Mouse (Mus musculus): ENCODE results near the gene Wdr49. TPM values are rescaled to one million over a fixed set of nuclear protein-coding genes. Genes with fewer than 3 reads are reported as not detected.
"Not testable (repeated sequence)": the region's sequence is repeated elsewhere in the genome, so short reads cannot be mapped to it uniquely, and the experiment has no call there.

Wdr49 gene
- total RNA-seq, 2 experiments from 2014 or later: not detected

DNA sequence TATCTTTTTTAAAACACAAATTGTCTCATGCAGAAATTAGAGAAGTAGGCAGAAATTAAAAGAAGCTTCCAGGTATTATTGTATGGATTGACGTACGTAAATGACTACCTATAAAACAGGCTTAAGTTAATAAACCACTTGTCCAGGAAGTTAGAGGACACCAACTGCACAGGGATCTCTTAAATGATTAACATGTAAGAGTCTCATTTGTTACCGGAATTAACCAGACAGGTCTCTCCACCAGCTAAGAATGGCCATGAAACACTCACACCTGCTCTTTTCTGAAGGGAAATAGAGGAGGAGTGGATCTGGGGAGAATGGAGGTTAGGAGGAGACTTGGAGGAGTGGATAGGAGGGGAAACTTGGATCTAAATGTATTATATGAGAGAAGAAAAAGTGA lies 176.4 kb downstream of the Wdr49 start:
- no peak for DNase-seq
- intact Hi-C loops (cut with DNase I; ENCODE audit: low total_unique reads): no loop called here

GRCm38 (mm10) chr3:75304621-75305020 lies 177.3 kb downstream of the Wdr49 start:
- no peak for DNase-seq
- intact Hi-C loops (cut with DNase I; ENCODE audit: low total_unique reads): no loop called here

- DNase-seq: no peak
- intact Hi-C loops (cut with DNase I; ENCODE audit: low total_unique reads): no loop called here
Measured at GRCm38 (mm10) chr3:75301072-75301471, 180.9 kb downstream of the Wdr49 start.

DNA sequence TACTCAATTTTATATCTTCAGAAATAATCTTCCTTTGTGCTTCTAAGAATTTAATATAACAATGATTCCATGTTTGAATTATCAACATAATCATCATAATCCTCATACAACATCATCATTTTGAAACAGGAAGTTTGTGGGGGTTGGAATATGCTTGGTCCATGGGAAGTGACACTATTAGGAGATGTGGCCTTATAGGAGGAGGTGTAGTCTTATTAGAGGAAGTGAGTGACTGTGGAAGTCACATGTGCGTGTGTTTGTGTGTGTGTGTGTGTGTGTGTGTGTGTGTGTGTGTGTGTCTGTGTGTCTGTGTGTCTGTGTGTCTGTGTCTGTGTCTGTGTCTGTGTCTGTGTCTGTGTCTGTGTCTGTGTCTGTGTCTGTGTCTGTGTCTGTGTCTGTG lies 182.5 kb downstream of the Wdr49 start:
- intact Hi-C loops (cut with DNase I; ENCODE audit: low total_unique reads): not testable (repeated sequence)

GRCm38 (mm10) chr3:75297758-75298111 lies 184.2 kb downstream of the Wdr49 start:
- no peak for DNase-seq
- intact Hi-C loops (cut with DNase I; ENCODE audit: low total_unique reads): no loop called here

More for the DNA sequence above, 182.5 kb downstream of the Wdr49 start:
- not testable (repeated sequence) for DNase-seq

DNA sequence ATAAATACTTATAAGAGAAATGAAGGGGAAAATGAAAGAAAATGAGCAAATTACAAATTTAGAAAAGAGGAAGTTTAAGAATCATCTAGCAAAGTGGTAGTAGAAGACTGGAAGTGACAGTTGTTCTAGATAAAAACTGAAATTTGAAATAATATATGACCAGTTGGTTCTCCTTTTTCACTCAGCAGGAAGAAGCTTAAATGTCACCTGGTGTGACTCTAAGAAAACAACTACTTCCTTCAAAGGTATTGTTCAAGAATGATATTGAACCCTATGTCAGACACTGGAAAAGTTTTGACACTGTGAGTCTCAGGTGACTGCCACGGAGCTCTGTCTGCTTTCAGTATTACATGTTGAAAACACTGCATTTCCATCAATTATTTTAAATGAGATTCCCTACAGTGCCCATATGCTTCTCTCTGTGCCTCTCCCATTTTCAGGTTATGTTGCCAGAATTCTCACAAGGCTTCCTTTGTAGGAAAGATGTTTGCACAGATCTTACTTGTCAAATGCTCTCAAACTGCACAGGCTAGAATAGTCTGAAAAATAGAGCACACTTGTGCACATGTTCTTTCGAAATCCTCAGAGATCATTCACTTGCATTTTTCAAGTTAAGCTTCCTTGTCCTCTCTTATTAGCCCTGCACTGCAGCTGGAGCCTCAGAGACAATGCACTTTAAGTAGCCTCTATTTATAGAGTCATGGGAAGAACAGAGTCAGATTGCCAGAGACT lies 184.8 kb downstream of the Wdr49 start:
- DNase-seq: no peak
- intact Hi-C loops (cut with DNase I; ENCODE audit: low total_unique reads): no loop called here

- intact Hi-C loops (cut with DNase I; ENCODE audit: low total_unique reads): no loop called here
- DNase-seq: no peak
Measured at GRCm38 (mm10) chr3:75293243-75293642, 188.7 kb downstream of the Wdr49 start.

GRCm38 (mm10) chr3:75277455-75277854 lies 204.5 kb downstream of the Wdr49 start:
- intact Hi-C loops (cut with DNase I; ENCODE audit: low total_unique reads): no loop called here
- DNase-seq: no peak

- intact Hi-C loops (cut with DNase I; ENCODE audit: low total_unique reads): no loop called here
- DNase-seq: no peak
Measured at GRCm38 (mm10) chr3:75276522-75276921, 205.4 kb downstream of the Wdr49 start.

- no peak for DNase-seq
- intact Hi-C loops (cut with DNase I; ENCODE audit: low total_unique reads): no loop called here
Measured at GRCm38 (mm10) chr3:75275127-75275526, 206.8 kb downstream of the Wdr49 start.

GRCm38 (mm10) chr3:75269978-75270377 lies 212.0 kb downstream of the Wdr49 start, which contains the start of gene Serpini2:
Gene Serpini2 (minus strand): TSS chr3:75270078.
- intact Hi-C loops (cut with DNase I; ENCODE audit: low total_unique reads): no loop called here
- no peak for DNase-seq

GRCm38 (mm10) chr3:75259356-75259755 lies 222.6 kb downstream of the Wdr49 start:
- DNase-seq: no peak
- intact Hi-C loops (cut with DNase I; ENCODE audit: low total_unique reads): no loop called here

Other genes with a start within 250 kb of the Wdr49 start
- not detected for gene Serpini2, start 212.1 kb downstream of the Wdr49 start, total RNA-seq (2021)
- gene Pdcd10, start 74.7 kb upstream of the Wdr49 start, total RNA-seq (2021): 10 to 100 TPM; 17.5 to 21.9 TPM
- gene Serpini1, start 75.4 kb upstream of the Wdr49 start, total RNA-seq (2021): under 1 TPM; 0.42 to 0.53 TPM

Measured in gastrocnemius, postnatal 14 days (tissue).